Mouse (Mus musculus) embryonic facial prominence, embryonic 12.5 days (tissue): ENCODE measurements around the gene Efhc1. TPM values are rescaled to one million over a fixed set of nuclear protein-coding genes. Genes with fewer than 3 reads are reported as not detected.

ENCODE experiments used
- ATAC-seq: fragments of 200-750 bp; cut with Nextera tagmentation; 2 replicates; pipeline ENCODE4 v1.8.0; 2017; ENCODE audit not compliant: insufficient number of reproducible peaks, insufficient read depth, low FRiP score, low TSS enrichment
- H3K27ac ChIP-seq: fragments of 300-500 bp; sonication (generic); 2 replicates; pipeline ENCODE4 v1.5.1; 2016; ENCODE audit warnings: mild to moderate bottlenecking
- H3K27me3 ChIP-seq: fragments of 300-500 bp; sonication (generic); 2 replicates; pipeline ENCODE4 v1.6.1; 2016; ENCODE audit warnings: mild to moderate bottlenecking, moderate library complexity
- H3K36me3 ChIP-seq: fragments of 300-500 bp; sonication (generic); 2 replicates; pipeline ENCODE4 v1.6.1; 2016; ENCODE audit warnings: mild to moderate bottlenecking
- H3K4me1 ChIP-seq: fragments of 300-500 bp; sonication (generic); 2 replicates; pipeline ENCODE4 v1.6.1; 2016
- H3K4me2 ChIP-seq: fragments of 300-500 bp; sonication (generic); replicated peaks from 2 replicates; pipeline ENCODE4 v1.6.1; 2016; ENCODE audit warnings: mild to moderate bottlenecking, moderate library complexity
- H3K4me3 ChIP-seq: fragments of 300-500 bp; sonication (generic); 2 replicates; pipeline ENCODE4 v1.5.1; 2016; ENCODE audit warnings: mild to moderate bottlenecking
- H3K9ac ChIP-seq: fragments of 300-500 bp; sonication (generic); 2 replicates; pipeline ENCODE4 v1.6.1; 2016; ENCODE audit warnings: mild to moderate bottlenecking, moderate library complexity
- H3K9me3 ChIP-seq: fragments of 300-500 bp; sonication (generic); 2 replicates; pipeline ENCODE4 v1.6.1; 2016; ENCODE audit warnings: mild to moderate bottlenecking, moderate library complexity
- WGBS: fragments of 180-500 bp; shearing (Covaris S2); methylation state at CpG from one replicate; pipeline ENCODE4 v1.1.7; 2016; 5-methylcytosine and 5-hydroxymethylcytosine counted together
- polyA plus RNA-seq: library from polyadenylated mRNA; unstranded; fragments of >200 nt; fragmentation: Nextera tagmentation; extraction: Ambion mirVana; gene quantifications from 2 replicates; pipeline ENCODE4 v1.2.1, GENCODE M21; 2016

Gene Efhc1
- polyA plus RNA-seq, 1 experiment from 2014 or later: 3.7 TPM

DNA sequence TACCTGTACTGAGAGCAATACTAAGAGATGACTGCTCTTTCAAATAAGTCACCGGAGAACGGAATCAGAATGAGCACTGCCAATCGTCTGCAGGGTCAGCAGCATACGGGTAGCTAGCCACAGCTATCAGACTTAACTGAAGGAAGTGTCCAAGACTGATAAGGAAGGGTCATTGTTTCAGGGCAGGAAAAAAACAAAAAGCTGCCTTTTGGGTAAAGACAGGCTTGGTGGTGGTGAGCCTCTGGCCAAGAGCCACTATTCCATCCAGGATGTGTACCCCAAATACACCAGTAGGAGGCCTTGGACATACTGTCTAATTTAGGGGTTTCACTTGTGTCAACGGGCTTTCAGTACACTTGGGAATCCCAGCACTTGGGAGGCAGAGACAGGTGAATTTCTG lies 42.9 kb downstream of the Efhc1 start:
- WGBS: 87% methylated on average over 5 of the region's 5 CpGs
- no peak overlapping the region for H3K4me2 ChIP-seq
- H3K9me3 ChIP-seq: no peaks in the 10 kb centered on the region
- no peak for ATAC-seq
- no peak overlapping the region for H3K4me3 ChIP-seq
- H3K27ac ChIP-seq: no peak overlapping the region
- H3K4me1 ChIP-seq: peaks cover 8% of the 10 kb centered on the region
- peaks cover 4% of the 10 kb centered on the region for H3K36me3 ChIP-seq
- no peaks in the 10 kb centered on the region for H3K27me3 ChIP-seq
- H3K9ac ChIP-seq: no peak overlapping the region

DNA sequence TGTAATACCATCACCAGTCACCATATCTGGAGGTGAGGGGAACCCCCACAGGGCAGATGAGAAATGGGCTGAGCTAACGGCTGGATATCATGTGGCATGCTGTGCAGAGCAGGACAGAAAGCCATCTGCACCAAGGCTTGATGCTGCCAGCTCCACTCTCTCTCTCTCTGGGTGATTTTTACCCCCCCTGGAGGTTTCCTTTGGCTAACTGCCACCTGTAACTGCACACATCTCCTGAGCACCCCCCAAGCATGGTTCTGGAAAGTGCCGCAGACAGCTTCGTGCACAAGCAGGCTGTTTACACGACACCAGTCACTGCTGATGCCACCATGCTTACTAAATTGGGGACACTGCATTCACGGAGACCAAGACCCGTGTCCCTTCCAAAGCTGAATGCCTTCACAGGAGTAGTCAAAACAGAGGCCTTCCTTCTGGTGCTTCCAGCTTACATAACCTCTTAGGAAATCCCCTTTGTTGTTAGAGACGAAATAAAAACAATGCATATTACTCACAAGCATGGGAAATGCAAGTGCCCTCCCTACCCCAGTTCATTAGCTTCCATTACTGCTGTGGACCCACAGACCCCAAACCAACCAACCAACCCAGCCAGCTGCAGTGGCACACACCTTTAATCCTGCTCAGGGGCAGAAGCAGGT lies 44.0 kb downstream of the Efhc1 start:
- peaks cover 10% of the 10 kb centered on the region for H3K36me3 ChIP-seq
- no peak overlapping the region for H3K9ac ChIP-seq
- WGBS: 62% methylated on average over 7 of the region's 7 CpGs
- no peak overlapping the region for H3K27ac ChIP-seq
- no peaks in the 10 kb centered on the region for H3K27me3 ChIP-seq
- H3K4me2 ChIP-seq: no peak overlapping the region
- peaks cover 8% of the 10 kb centered on the region for H3K4me1 ChIP-seq
- H3K9me3 ChIP-seq: no peaks in the 10 kb centered on the region
- no peak for ATAC-seq
- no peak overlapping the region for H3K4me3 ChIP-seq

DNA sequence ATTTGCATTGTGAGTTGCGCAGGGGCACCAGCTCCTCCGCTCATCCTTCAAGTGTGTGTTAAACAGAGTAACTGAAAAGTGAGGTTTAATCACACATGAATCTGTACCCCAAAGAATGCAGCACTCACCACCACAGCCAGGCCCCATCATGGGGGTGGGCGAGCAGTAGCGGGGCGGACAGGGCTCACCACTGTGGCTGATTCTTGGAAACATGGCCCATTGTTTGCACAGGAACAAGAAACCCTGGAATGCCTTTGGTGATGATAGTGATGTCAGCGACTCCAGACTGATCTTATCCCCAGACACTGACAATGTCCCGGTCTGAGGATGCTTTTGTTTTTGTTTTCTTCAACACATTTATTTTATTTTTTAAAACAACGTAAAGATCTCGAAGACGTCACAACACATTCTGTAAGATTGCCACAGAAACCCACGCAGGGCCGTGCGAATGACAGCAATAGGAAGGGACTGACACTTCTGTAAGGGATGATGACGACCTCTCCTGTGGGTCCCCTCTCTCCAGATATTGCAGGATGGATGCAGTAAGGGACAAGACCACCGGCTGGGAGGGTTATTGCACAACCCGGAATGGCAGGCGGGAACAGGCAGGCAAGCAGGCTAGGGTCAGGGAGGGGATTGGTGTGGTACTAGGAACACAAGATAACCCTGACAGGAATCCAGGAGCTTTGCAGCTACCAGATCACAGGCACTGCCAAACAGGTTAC lies 45.3 kb downstream of the Efhc1 start:
- Histone ChIP-seq H3K27me3 (no peaks in the 10 kb centered on the region), H3K36me3 (peaks cover 18% of the 10 kb centered on the region), H3K4me1 (peaks cover 8% of the 10 kb centered on the region), H3K4me2 (no peak overlapping the region), H3K9ac (no peak overlapping the region), H3K27ac (no peak overlapping the region), H3K4me3 (no peak overlapping the region), H3K9me3 (no peaks in the 10 kb centered on the region)
- ATAC-seq: peak; percentile 54; the same call in 1 of the 2 replicates
- 56% methylated on average over 17 of the region's 17 CpGs for WGBS

DNA sequence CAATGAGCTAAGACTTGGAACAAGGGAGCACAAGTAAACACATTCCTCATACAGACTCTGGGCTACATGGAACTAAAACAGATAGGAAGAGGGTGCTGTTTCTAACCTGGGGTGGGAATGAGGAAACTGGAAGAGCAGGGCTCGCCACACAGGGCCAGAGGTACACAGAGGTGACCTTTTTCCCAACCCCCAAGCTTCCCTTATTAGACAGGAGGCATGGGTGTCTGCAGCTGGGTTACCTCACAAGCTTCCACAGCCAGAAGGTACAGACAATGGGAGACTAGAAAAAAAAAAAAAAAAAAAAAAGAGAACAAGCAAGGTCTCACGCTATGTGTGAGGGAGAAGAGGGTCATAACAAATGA lies 45.9 kb downstream of the Efhc1 start:
- H3K4me1 ChIP-seq: peaks cover 8% of the 10 kb centered on the region
- no peak overlapping the region for H3K9ac ChIP-seq
- H3K27ac ChIP-seq: no peak overlapping the region
- H3K36me3 ChIP-seq: peaks cover 23% of the 10 kb centered on the region
- WGBS: 67% methylated on average over 2 of the region's 2 CpGs
- H3K27me3 ChIP-seq: no peaks in the 10 kb centered on the region
- no peak overlapping the region for H3K4me3 ChIP-seq
- H3K9me3 ChIP-seq: no peaks in the 10 kb centered on the region
- H3K4me2 ChIP-seq: no peak overlapping the region
- ATAC-seq: 0 out of 2 replicates have a peak, but pooled peaks have one; percentile 37

GRCm38 (mm10) chr1:20997881-20998389 lies 46.5 kb downstream of the Efhc1 start:
- no peak for ATAC-seq
- Histone ChIP-seq H3K36me3 (peaks cover 28% of the 10 kb centered on the region), H3K4me3 (no peak overlapping the region), H3K4me2 (no peak overlapping the region), H3K27me3 (no peaks in the 10 kb centered on the region), H3K9me3 (no peaks in the 10 kb centered on the region), H3K4me1 (peaks cover 8% of the 10 kb centered on the region), H3K9ac (no peak overlapping the region), H3K27ac (0 out of 2 replicates have a peak overlapping the region, but pooled peaks have one; percentile 46)
- 48% methylated on average over 13 of the region's 13 CpGs for WGBS

- H3K27ac ChIP-seq: no peak overlapping the region
- no peak for ATAC-seq
- peaks cover 59% of the 10 kb centered on the region for H3K36me3 ChIP-seq
- no peak overlapping the region for H3K9ac ChIP-seq
- H3K4me3 ChIP-seq: no peak overlapping the region
- no peak overlapping the region for H3K4me2 ChIP-seq
- H3K4me1 ChIP-seq: no peaks in the 10 kb centered on the region
- H3K9me3 ChIP-seq: no peaks in the 10 kb centered on the region
- H3K27me3 ChIP-seq: no peaks in the 10 kb centered on the region
- 86% methylated on average over 14 of the region's 14 CpGs for WGBS
Measured at GRCm38 (mm10) chr1:21002246-21003142, 51.1 kb downstream of the Efhc1 start.

DNA sequence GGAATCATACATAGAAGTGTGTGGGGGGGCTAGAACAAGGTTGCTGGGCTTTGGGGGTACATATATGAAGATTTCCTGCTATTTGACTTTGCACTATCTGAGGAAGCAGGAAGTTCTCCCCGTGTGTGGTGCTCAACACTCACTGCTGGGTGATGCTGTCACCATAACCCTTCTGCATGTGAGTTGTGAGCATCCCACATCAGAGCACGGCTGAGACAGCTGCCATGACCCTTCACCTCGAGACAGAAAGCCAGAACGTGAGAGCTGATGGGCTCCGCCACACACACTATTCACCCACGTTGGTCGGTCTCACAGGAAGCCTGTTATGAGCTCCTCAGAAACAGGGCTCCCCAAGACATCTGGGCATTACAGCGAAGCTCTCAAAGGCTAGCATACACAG lies 53.2 kb downstream of the Efhc1 start:
- no peak overlapping the region for H3K9ac ChIP-seq
- H3K4me1 ChIP-seq: no peaks in the 10 kb centered on the region
- H3K9me3 ChIP-seq: no peaks in the 10 kb centered on the region
- H3K4me3 ChIP-seq: no peak overlapping the region
- peaks cover 54% of the 10 kb centered on the region for H3K36me3 ChIP-seq
- no peak overlapping the region for H3K27ac ChIP-seq
- no peak overlapping the region for H3K4me2 ChIP-seq
- ATAC-seq: no peak
- no peaks in the 10 kb centered on the region for H3K27me3 ChIP-seq
- WGBS: 80% methylated on average over 8 of the region's 8 CpGs

- H3K9me3 ChIP-seq: no peaks in the 10 kb centered on the region
- no peak overlapping the region for H3K27ac ChIP-seq
- H3K36me3 ChIP-seq: peaks cover 53% of the 10 kb centered on the region
- WGBS: 90% methylated on average over 5 of the region's 5 CpGs
- H3K4me1 ChIP-seq: no peaks in the 10 kb centered on the region
- no peak overlapping the region for H3K9ac ChIP-seq
- H3K4me2 ChIP-seq: no peak overlapping the region
- no peak overlapping the region for H3K4me3 ChIP-seq
- H3K27me3 ChIP-seq: no peaks in the 10 kb centered on the region
- no peak for ATAC-seq
Measured at GRCm38 (mm10) chr1:21006775-21007174, 55.3 kb downstream of the Efhc1 start.

GRCm38 (mm10) chr1:21007941-21008701 lies 56.7 kb downstream of the Efhc1 start:
- Histone ChIP-seq H3K9ac (no peak overlapping the region), H3K36me3 (peaks cover 49% of the 10 kb centered on the region), H3K27me3 (no peaks in the 10 kb centered on the region), H3K9me3 (no peaks in the 10 kb centered on the region), H3K4me3 (no peak overlapping the region), H3K4me2 (no peak overlapping the region), H3K4me1 (no peaks in the 10 kb centered on the region), H3K27ac (no peak overlapping the region)
- WGBS: 63% methylated on average over 7 of the region's 7 CpGs
- ATAC-seq: no peak

GRCm38 (mm10) chr1:21008891-21009290 lies 57.5 kb downstream of the Efhc1 start:
- H3K4me3 ChIP-seq: no peak overlapping the region
- no peak for ATAC-seq
- peaks cover 41% of the 10 kb centered on the region for H3K36me3 ChIP-seq
- H3K4me2 ChIP-seq: no peak overlapping the region
- WGBS: 68% methylated on average over 4 of the region's 4 CpGs
- no peaks in the 10 kb centered on the region for H3K4me1 ChIP-seq
- no peak overlapping the region for H3K27ac ChIP-seq
- no peaks in the 10 kb centered on the region for H3K27me3 ChIP-seq
- H3K9me3 ChIP-seq: no peaks in the 10 kb centered on the region
- H3K9ac ChIP-seq: no peak overlapping the region

GRCm38 (mm10) chr1:21010282-21010800 lies 58.9 kb downstream of the Efhc1 start:
- H3K9me3 ChIP-seq: no peaks in the 10 kb centered on the region
- peak; percentile 58; the same call in 1 of the 2 replicates for ATAC-seq
- H3K27ac ChIP-seq: no peak overlapping the region
- H3K4me2 ChIP-seq: no peak overlapping the region
- H3K4me1 ChIP-seq: no peaks in the 10 kb centered on the region
- H3K4me3 ChIP-seq: no peak overlapping the region
- H3K9ac ChIP-seq: no peak overlapping the region
- WGBS: 72% methylated on average over 6 of the region's 6 CpGs
- no peaks in the 10 kb centered on the region for H3K27me3 ChIP-seq
- peaks cover 33% of the 10 kb centered on the region; the same call in 1 of the 2 replicates for H3K36me3 ChIP-seq
